Mouse (Mus musculus) stomach, embryonic 15.5 days (tissue): ENCODE data around the gene Gm49027. TPM values are rescaled to one million over a fixed set of nuclear protein-coding genes. Genes with fewer than 3 reads are reported as not detected.
"Not testable (repeated sequence)": the region's sequence is repeated elsewhere in the genome, so short reads cannot be mapped to it uniquely, and the experiment has no call there.

ENCODE experiments used
- ATAC-seq: fragments of 200-750 bp; cut with Nextera tagmentation; 2 replicates; pipeline ENCODE4 v1.8.0; 2017; ENCODE audit warnings: low read depth, moderate number of reproducible peaks, moderate TSS enrichment; ENCODE audit not compliant: insufficient read depth, low FRiP score
- H3K27ac ChIP-seq: fragments of 300-500 bp; sonication (generic); 2 replicates; pipeline ENCODE4 v1.5.1; 2015; ENCODE audit warnings: mild to moderate bottlenecking, inconsistent platforms
- H3K27me3 ChIP-seq: fragments of 300-500 bp; sonication (generic); replicated peaks from 2 replicates; pipeline ENCODE4 v1.6.1; 2015; ENCODE audit warnings: inconsistent platforms
- H3K36me3 ChIP-seq: fragments of 300-500 bp; sonication (generic); 2 replicates; pipeline ENCODE4 v1.6.1; 2015; ENCODE audit warnings: inconsistent platforms
- H3K4me1 ChIP-seq: fragments of 300-500 bp; sonication (generic); 2 replicates; pipeline ENCODE4 v1.6.1; 2015; ENCODE audit warnings: inconsistent platforms
- H3K4me2 ChIP-seq: fragments of 300-500 bp; sonication (generic); 2 replicates; pipeline ENCODE4 v1.6.1; 2015; ENCODE audit warnings: mild to moderate bottlenecking, inconsistent platforms
- H3K4me3 ChIP-seq: fragments of 300-500 bp; sonication (generic); replicated peaks from 2 replicates; pipeline ENCODE4 v1.5.1; 2015; ENCODE audit warnings: inconsistent platforms
- H3K9ac ChIP-seq: fragments of 300-500 bp; sonication (generic); 2 replicates; pipeline ENCODE4 v1.6.1; 2015; ENCODE audit warnings: inconsistent platforms
- H3K9me3 ChIP-seq: fragments of 300-500 bp; sonication (generic); 2 replicates; pipeline ENCODE4 v1.6.1; 2016; ENCODE audit warnings: inconsistent platforms
- WGBS: fragments of 180-500 bp; shearing (Covaris S2); methylation state at CpG from one replicate; pipeline ENCODE4 v1.1.7; 2015; 5-methylcytosine and 5-hydroxymethylcytosine counted together
- polyA plus RNA-seq: library from polyadenylated mRNA; unstranded; fragments of >200 nt; fragmentation: Nextera tagmentation; extraction: Ambion mirVana; gene quantifications from 2 replicates; pipeline ENCODE4 v1.2.1, GENCODE M21; 2015

The Gm49027 gene
- polyA plus RNA-seq, 1 experiment from 2014 or later: 8.2 TPM

GRCm38 (mm10) chr5:123523692-123524392 lies 1.4 kb downstream of the Gm49027 start, which contains the start of gene Diablo:
Gene Diablo (minus strand): TSS chr5:123524176.
- Histone ChIP-seq H3K4me3 (peak within 1 kb of the TSS; percentile 85), H3K36me3 (no peaks in the 10 kb centered on the region), H3K9me3 (no peaks in the 10 kb centered on the region), H3K9ac (peak within 1 kb of the TSS; percentile 76), H3K27ac (no peak within 1 kb of the TSS), H3K4me1 (peaks cover 11% of the 10 kb centered on the region; the same call in 1 of the 2 replicates), H3K4me2 (peak within 1 kb of the TSS; percentile 87), H3K27me3 (no peaks in the 10 kb centered on the region)
- under 1% methylated on average over 81 of the region's 82 CpGs for WGBS
- peak; percentile 97 for ATAC-seq

DNA sequence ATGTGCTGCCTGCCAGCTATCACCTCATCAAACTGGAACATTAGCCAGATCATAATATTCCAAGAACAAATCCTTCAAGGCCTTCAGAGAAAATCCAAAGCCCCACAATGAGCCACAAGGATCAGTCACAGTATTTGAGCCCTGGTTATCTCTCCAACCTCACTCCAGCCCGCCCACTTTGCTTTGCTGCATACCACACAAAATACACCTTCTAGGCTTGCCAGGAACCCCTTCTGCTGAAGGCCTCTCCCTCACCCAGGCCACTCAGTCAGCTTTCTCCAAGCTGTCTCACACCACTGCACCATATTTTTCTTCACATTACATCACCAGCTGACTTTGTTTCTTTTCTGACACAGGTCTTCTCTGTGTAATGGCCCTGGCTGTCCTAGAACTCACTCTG lies 3.1 kb downstream of the Gm49027 start:
- no peaks in the 10 kb centered on the region for H3K9me3 ChIP-seq
- H3K4me2 ChIP-seq: no peak overlapping the region
- 81% methylated on average over 1 of the region's 1 CpGs for WGBS
- peaks cover 11% of the 10 kb centered on the region; the same call in 1 of the 2 replicates for H3K4me1 ChIP-seq
- ATAC-seq: no peak
- no peaks in the 10 kb centered on the region for H3K36me3 ChIP-seq
- no peak overlapping the region for H3K27ac ChIP-seq
- no peak overlapping the region for H3K9ac ChIP-seq
- H3K4me3 ChIP-seq: no peak overlapping the region
- no peaks in the 10 kb centered on the region for H3K27me3 ChIP-seq

DNA sequence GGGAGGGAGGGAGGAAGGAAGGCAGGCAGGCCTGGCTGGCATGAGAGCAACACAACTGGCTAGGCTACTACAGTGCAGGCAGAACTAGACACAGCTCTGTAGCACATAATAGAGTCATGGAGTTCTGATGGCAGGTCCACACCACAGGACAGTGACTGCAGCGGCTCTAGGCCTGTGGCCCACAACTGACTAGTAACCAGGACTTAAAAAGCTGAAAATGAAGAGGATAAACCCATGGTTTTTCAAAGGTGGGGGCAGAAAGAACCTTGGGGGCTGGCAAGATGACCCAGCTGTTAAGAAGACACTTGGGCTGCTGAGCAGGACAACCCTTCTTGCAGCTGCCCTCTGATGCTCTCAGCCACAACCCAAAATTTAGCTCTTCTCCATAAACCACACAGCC lies 3.7 kb downstream of the Gm49027 start:
- no peaks in the 10 kb centered on the region for H3K27me3 ChIP-seq
- H3K9ac ChIP-seq: no peak overlapping the region
- no peaks in the 10 kb centered on the region for H3K9me3 ChIP-seq
- H3K36me3 ChIP-seq: 0 out of 2 replicates have a peak, but pooled peaks cover 3% of the 10 kb centered on the region
- H3K4me2 ChIP-seq: no peak overlapping the region
- no peak overlapping the region for H3K27ac ChIP-seq
- 94% methylated on average over 1 of the region's 1 CpGs for WGBS
- peaks cover 11% of the 10 kb centered on the region; the same call in 1 of the 2 replicates for H3K4me1 ChIP-seq
- no peak overlapping the region for H3K4me3 ChIP-seq
- ATAC-seq: no peak

DNA sequence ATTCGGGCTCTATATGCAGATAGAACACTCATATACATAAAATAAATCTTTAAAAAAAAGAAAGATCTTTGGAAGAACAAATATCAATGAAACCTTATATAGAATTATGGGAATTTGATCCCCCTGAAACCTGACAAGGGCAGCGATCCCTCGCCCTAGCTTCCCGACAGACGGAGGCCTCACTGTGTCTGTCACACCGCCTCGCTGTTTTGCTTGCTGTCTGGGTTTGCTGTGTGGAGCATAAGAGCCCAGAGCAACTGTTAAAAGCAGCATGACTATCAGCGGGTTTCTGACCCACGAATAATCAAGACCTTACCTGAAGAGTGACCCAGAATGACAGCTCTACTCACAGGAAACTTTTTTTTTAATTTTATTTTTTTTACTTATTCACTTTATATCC lies 4.6 kb downstream of the Gm49027 start:
- no peak for ATAC-seq
- Histone ChIP-seq H3K36me3 (peaks cover 12% of the 10 kb centered on the region; the same call in 1 of the 2 replicates), H3K27ac (no peak overlapping the region), H3K4me3 (no peak overlapping the region), H3K4me1 (peaks cover 11% of the 10 kb centered on the region; the same call in 1 of the 2 replicates), H3K9me3 (no peaks in the 10 kb centered on the region), H3K27me3 (no peaks in the 10 kb centered on the region), H3K9ac (no peak overlapping the region), H3K4me2 (no peak overlapping the region)
- 89% methylated on average over 9 of the region's 9 CpGs for WGBS

- no peak overlapping the region for H3K4me3 ChIP-seq
- H3K27ac ChIP-seq: no peak overlapping the region
- 81% methylated on average over 5 of the region's 5 CpGs for WGBS
- no peaks in the 10 kb centered on the region for H3K4me1 ChIP-seq
- no peak for ATAC-seq
- H3K9me3 ChIP-seq: no peaks in the 10 kb centered on the region
- no peak overlapping the region for H3K9ac ChIP-seq
- H3K4me2 ChIP-seq: no peak overlapping the region
- peaks cover 16% of the 10 kb centered on the region; the same call in 1 of the 2 replicates for H3K36me3 ChIP-seq
- 0 out of 2 replicates have a peak, but pooled peaks cover 3% of the 10 kb centered on the region for H3K27me3 ChIP-seq
Measured at GRCm38 (mm10) chr5:123514871-123515270, 10.4 kb downstream of the Gm49027 start.

DNA sequence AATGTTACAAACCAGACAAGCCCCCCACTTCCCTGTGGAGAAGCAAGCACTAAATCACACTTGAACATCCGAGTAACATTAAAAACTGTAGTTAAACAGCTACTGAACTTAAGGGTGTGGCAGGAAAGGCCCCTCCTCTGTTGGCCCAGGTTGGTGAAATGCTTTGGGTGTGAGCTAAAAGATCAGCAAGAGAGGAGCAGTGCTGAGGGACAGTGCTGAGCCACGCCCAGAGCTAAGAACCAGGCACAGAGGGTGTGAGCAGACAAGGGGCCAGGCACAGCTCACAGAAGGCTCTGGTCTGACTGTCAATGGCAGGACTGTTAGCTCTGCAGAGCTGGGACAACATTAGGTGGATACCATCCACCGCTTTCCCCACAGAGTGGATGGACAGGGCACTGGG lies 13.2 kb downstream of the Gm49027 start:
- H3K4me2 ChIP-seq: no peak overlapping the region
- H3K27ac ChIP-seq: no peak overlapping the region
- peaks cover 16% of the 10 kb centered on the region; the same call in 1 of the 2 replicates for H3K36me3 ChIP-seq
- H3K27me3 ChIP-seq: peaks cover 20% of the 10 kb centered on the region
- no peak for ATAC-seq
- 0 out of 2 replicates have a peak, but pooled peaks cover 4% of the 10 kb centered on the region for H3K4me1 ChIP-seq
- WGBS: 67% methylated on average over 3 of the region's 3 CpGs
- H3K9ac ChIP-seq: no peak overlapping the region
- H3K4me3 ChIP-seq: no peak overlapping the region
- no peaks in the 10 kb centered on the region for H3K9me3 ChIP-seq

DNA sequence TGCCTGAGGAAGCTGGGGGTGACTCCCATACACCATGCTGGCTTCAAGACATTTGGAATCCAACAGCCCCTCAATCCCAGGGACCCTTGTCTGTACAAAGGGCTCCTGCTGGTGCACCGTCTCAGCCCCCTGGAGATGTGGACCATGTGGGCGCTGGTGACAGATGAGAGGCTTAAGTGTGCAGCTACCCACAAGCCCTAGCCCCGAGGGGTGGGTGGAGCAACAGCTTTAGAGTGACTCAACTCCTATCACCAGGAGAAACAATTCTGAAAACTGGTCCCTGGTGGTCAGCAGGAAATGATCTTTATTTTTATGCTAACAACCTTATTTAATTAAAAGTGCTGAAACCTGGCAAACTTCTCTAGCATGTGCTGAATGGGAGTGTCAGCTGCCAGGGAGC lies 13.9 kb downstream of the Gm49027 start:
- 81% methylated on average over 3 of the region's 3 CpGs for WGBS
- not testable (repeated sequence) for ATAC-seq

DNA sequence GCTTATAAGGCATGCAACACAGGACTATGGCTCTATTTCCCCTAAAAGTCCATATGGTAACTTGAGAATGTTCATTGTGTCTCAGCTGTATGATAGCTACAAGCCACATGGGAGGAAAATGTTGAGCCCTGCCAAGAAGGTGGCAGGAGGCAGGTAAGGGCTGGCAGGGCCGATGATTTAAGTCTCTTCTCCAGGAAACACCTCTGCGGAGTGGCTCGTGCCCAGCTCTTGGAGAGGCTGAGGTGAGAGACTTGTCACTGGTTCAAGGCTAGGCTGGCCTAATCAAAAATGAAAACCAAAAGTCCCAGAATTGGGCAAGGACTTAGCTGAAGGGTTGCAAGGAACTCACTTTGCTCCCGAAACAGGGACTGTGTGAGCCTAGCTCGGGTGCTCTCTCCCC lies 15.1 kb downstream of the Gm49027 start, which contains the start of gene B3gnt4:
Gene B3gnt4 (plus strand): TSS at position 301 of the 400 bp plus-strand sequence.
- Histone ChIP-seq H3K4me2 (no peak within 1 kb of the TSS), H3K27me3 (peaks cover 24% of the 10 kb centered on the region), H3K36me3 (peaks cover 3% of the 10 kb centered on the region; the same call in 1 of the 2 replicates), H3K9ac (no peak within 1 kb of the TSS), H3K9me3 (no peaks in the 10 kb centered on the region), H3K27ac (no peak within 1 kb of the TSS), H3K4me3 (no peak within 1 kb of the TSS), H3K4me1 (0 out of 2 replicates have a peak, but pooled peaks cover 4% of the 10 kb centered on the region)
- 81% methylated on average over 5 of the region's 5 CpGs for WGBS
- ATAC-seq: no peak

More for the DNA sequence above, 13.9 kb downstream of the Gm49027 start:
- H3K4me3 ChIP-seq, H3K9me3 ChIP-seq, H3K4me2 ChIP-seq, H3K9ac ChIP-seq, H3K4me1 ChIP-seq, H3K27ac ChIP-seq: not testable (repeated sequence)
- Histone ChIP-seq H3K27me3 (peaks cover 24% of the 10 kb centered on the region), H3K36me3 (peaks cover 11% of the 10 kb centered on the region; the same call in 1 of the 2 replicates)

- Histone ChIP-seq H3K36me3 (no peaks in the 10 kb centered on the region), H3K4me2 (peak overlapping the region; percentile 89), H3K4me1 (0 out of 2 replicates have a peak, but pooled peaks cover 4% of the 10 kb centered on the region), H3K9ac (0 out of 2 replicates have a peak overlapping the region, but pooled peaks have one; percentile 41), H3K27ac (no peak overlapping the region), H3K4me3 (peak overlapping the region; percentile 61), H3K27me3 (peaks cover 24% of the 10 kb centered on the region), H3K9me3 (no peaks in the 10 kb centered on the region)
- ATAC-seq: no peak
- 8% methylated on average over 11 of the region's 12 CpGs for WGBS
Measured at GRCm38 (mm10) chr5:123508921-123509320, 16.4 kb downstream of the Gm49027 start.

DNA sequence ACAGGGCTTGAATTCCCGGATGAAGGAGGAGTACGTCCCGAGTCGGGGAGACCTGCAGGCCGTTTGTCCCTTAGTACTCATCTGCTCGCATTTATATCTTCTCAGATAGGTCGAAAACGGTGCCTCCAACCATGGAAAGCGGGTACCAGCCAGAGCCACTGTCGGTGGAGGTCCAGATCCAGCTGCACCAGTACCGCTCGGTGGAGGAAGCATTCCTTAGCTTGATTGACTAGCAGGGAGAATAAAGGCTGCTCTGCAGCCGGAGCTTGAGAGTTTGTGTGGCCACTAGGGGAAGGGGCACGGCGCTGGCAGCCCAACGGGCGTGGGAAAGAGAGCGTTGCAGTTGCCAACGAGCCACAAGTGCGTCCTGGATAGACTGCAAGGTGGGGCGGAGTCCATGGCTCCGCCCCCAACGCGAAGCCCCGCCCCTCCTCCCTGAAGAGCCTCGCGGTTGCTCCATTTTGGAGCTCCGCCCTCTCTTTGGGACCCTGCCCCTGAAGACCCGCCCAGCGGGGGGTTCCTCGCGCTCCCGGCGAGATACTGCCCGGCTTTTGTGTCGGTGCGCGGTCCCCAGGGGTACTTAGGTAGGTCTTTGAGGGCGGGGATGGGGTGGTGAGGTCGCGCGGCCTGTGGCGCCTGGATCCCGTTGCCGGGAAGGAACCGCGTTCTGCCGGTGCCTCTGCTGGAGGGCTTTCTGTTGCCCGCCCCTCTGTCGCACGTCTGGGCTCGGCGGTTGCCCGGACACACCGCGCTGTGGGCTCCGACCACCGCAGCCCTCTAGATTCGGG lies 17.2 kb downstream of the Gm49027 start:
- Histone ChIP-seq H3K36me3 (no peaks in the 10 kb centered on the region), H3K9ac (peak overlapping the region; percentile 41; the same call in 1 of the 2 replicates), H3K27me3 (peaks cover 24% of the 10 kb centered on the region), H3K4me2 (peak overlapping the region; percentile 89), H3K9me3 (no peaks in the 10 kb centered on the region), H3K4me3 (peak overlapping the region; percentile 61), H3K4me1 (0 out of 2 replicates have a peak, but pooled peaks cover 4% of the 10 kb centered on the region), H3K27ac (no peak overlapping the region)
- under 1% methylated on average over 59 of the region's 59 CpGs for WGBS
- ATAC-seq: peak; percentile 91

DNA sequence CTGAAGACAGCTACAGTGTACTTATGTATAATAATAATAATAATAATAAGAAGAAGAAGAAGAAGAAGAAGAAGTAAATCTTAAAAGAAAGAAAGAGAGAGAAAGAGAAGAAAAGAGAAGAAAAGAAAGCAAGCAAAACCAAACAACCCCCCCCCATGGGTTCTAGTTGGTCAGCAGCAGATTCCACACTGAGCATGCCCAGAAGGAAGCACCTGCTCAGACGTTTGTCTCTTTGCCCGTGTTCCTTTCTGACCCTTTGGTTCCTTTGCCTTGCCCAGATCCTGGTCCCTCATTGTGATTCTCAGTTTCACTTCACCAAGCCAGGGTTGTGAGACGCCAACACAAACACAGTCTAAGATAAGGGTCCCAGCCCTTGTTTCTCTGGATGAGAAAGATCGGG lies 23.3 kb downstream of the Gm49027 start:
- Histone ChIP-seq H3K4me1 (peaks cover 10% of the 10 kb centered on the region; the same call in 1 of the 2 replicates), H3K27me3 (peaks cover 3% of the 10 kb centered on the region; the same call in 1 of the 2 replicates), H3K36me3 (no peaks in the 10 kb centered on the region), H3K4me3 (no peak overlapping the region), H3K27ac (no peak overlapping the region), H3K4me2 (no peak overlapping the region), H3K9me3 (no peaks in the 10 kb centered on the region), H3K9ac (no peak overlapping the region)
- ATAC-seq: no peak
- WGBS: 56% methylated on average over 4 of the region's 4 CpGs
